Mouse (Mus musculus) MEL (cell line): Measurements from ENCODE around the gene Pcnt.

Source experiments
- CTCF ChIP-seq, 3 experiments: IDR thresholded peaks in 2 of 3; conservative IDR thresholded peaks in 1 of 3; 2 replicates each; pipeline ENCODE4 v1.5.1; 2011 to 2012; ENCODE audit warnings: low read length in 3 of 3, low read depth in 2 of 3, mild to moderate bottlenecking in 2 of 3, improper control_type of control experiment in 1 of 3, inconsistent platforms in 1 of 3, mixed read lengths in 1 of 3, moderate library complexity in 1 of 3; ENCODE audit not compliant: control insufficient read depth in 1 of 3, insufficient read depth in 1 of 3, poor library complexity in 1 of 3, severe bottlenecking in 1 of 3
- EP300 ChIP-seq, 2 experiments: IDR thresholded peaks; 2 replicates each; pipeline ENCODE4 v1.6.1; 2011; ENCODE audit warnings: improper control_type of control experiment in 2 of 2, low read length in 2 of 2, low read depth in 1 of 2, mild to moderate bottlenecking in 1 of 2
- ETS1 ChIP-seq: IDR thresholded peaks from 2 replicates; pipeline ENCODE4 v1.6.1; 2012; ENCODE audit warnings: low read depth, mild to moderate bottlenecking, inconsistent platforms, low read length, improper control_type of control experiment, moderate library complexity
- HCFC1 ChIP-seq: IDR thresholded peaks from 2 replicates; pipeline ENCODE4 v1.6.1; 2012; ENCODE audit warnings: low read depth, mild to moderate bottlenecking, inconsistent platforms, low read length, improper control_type of control experiment, moderate library complexity
- MAFK ChIP-seq: IDR thresholded peaks from 2 replicates; pipeline ENCODE4 v1.6.1; 2011; ENCODE audit warnings: low read depth, mild to moderate bottlenecking, low read length, improper control_type of control experiment, borderline replicate concordance
- POLR2A ChIP-seq, 2 experiments: IDR thresholded peaks; 2 replicates each; pipeline ENCODE4 v1.6.1; 2011 to 2012; ENCODE audit warnings: low read length in 2 of 2, mild to moderate bottlenecking in 2 of 2, control low read depth in 1 of 2, improper control_type of control experiment in 1 of 2, low read depth in 1 of 2, moderate library complexity in 1 of 2; ENCODE audit not compliant: control insufficient read depth in 1 of 2, insufficient read depth in 1 of 2, poor library complexity in 1 of 2
- POLR2AphosphoS5 ChIP-seq: IDR thresholded peaks from 2 replicates; pipeline ENCODE4 v1.6.1; 2012; ENCODE audit warnings: low read depth, borderline replicate concordance, mild to moderate bottlenecking, inconsistent platforms, low read length, moderate library complexity, mixed read lengths
- RCOR1 ChIP-seq: IDR thresholded peaks from 2 replicates; pipeline ENCODE4 v1.6.1; 2012; ENCODE audit warnings: low read depth, mild to moderate bottlenecking, inconsistent platforms, low read length, improper control_type of control experiment
- TAL1 ChIP-seq: IDR thresholded peaks from 2 replicates; pipeline ENCODE4 v1.6.1; 2012; ENCODE audit warnings: mild to moderate bottlenecking, inconsistent platforms, low read length, moderate library complexity, mixed read lengths
- TBP ChIP-seq: IDR thresholded peaks from 2 replicates; pipeline ENCODE4 v1.8.0; 2011; ENCODE audit warnings: low read depth, low read length, improper control_type of control experiment
- ZNF384 ChIP-seq: IDR thresholded peaks from 2 replicates; pipeline ENCODE4 v1.6.1; 2012; ENCODE audit warnings: low read depth, mild to moderate bottlenecking, inconsistent platforms, low read length, improper control_type of control experiment

DNA sequence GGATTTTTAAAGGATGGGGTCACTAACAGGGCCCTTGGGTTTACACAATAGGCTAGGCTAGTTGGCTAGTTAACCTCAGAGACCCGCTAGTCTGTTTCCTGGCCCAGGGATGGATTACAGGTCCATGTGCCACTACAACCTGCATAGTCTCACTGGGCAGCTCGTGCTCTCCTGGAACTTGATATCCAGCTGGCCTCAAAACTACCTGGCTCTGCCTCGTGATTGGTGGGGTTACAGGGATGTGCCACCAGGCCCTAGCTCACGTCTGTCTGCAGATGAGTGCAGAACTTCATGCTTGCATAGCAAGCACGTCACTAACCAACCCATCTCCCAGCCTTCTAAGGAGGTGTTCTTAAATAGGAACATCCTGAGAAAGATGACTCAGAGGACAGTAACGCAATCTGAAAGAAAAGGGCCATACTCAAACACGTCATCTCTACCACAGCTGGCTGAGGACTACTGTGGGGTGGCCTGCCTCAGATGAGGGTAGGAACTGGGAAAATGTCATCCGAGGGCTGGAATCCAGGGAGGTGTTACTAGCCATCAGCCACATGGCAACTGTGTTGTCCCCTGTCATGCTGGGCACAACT lies 85.2 kb downstream of the Pcnt start:
- TF ChIP-seq EP300 (IDR thresholded peaks at IDR 0.05; ENCODE audit: low read depth in 1 of 2, low read length in 2 of 2) = no peak
- no peak for TF ChIP-seq POLR2A (IDR thresholded peaks at IDR 0.05; ENCODE audit: control insufficient read depth in 1 of 2, insufficient read depth in 1 of 2, low read depth in 1 of 2, low read length in 2 of 2, poor library complexity in 1 of 2)
- no peak for TF ChIP-seq POLR2AphosphoS5
- no peak for TF ChIP-seq TAL1
- TF ChIP-seq ETS1 = no peak
- no peak for TF ChIP-seq ZNF384
- no peak for TF ChIP-seq RCOR1
- no peak for TF ChIP-seq MAFK
- no peak for TF ChIP-seq TBP
- TF ChIP-seq CTCF (IDR thresholded peaks at IDR 0.05 in 2 of 3, conservative IDR thresholded peaks at IDR 0.05 in 1 of 3; ENCODE audit: control insufficient read depth in 1 of 3, insufficient read depth in 1 of 3, low read depth in 2 of 3, low read length in 3 of 3, poor library complexity in 1 of 3, severe bottlenecking in 1 of 3) = no peak
- no peak for TF ChIP-seq HCFC1
